Mouse (Mus musculus) adrenal gland, postnatal 25 days (tissue): ENCODE measurements at regions not wholly inside any gene's neighbourhood (a gene's known extent, or its start where the extent isn't known, plus 50 kb on each side); places are given as distances from the start of the nearest gene placed in this dataset.
A peak's percentile ranks its signal among the peaks of the same experiment; 100 is the strongest.

Experiments
- DNase-seq: peaks from one replicate; pipeline ENCODE4 v3.0.0; 2021; ENCODE audit warnings: mixed read lengths

DNA sequence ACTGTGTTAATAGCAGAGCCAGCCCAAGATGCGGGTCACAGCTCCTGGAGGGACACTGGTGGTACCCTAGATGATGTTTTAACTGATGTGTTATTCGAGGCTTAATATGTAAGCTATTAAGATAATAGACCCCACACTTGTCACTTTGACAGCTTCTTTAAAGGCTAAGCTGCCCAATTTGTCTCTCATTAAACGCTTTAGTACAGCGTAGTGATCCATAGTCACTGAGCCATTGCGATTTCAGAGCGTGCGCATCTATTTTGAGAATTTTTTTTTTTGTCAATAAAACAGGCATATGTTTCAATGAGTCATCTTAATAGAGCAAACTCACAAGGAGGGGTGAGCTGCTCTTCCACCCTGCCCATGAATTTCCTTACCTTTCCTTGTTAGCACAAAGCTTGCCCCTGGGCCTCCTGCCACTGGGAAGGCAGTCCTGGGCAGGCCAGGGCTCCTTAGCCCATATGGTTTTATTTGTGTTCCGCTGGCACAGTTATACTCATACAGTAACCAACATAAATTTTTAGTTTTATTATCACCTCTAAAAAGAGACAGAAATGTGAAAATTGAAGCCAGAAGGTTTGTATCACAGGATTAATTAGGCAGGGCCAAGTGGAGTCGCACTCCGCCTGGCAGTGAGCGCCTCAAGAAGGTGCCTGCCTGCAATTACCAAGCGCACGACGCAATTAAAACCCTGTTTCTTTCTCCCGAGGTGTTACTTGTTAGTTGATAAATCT is 294.3 kb downstream of the Etv1 start:
- DNase-seq, result no peak

DNA sequence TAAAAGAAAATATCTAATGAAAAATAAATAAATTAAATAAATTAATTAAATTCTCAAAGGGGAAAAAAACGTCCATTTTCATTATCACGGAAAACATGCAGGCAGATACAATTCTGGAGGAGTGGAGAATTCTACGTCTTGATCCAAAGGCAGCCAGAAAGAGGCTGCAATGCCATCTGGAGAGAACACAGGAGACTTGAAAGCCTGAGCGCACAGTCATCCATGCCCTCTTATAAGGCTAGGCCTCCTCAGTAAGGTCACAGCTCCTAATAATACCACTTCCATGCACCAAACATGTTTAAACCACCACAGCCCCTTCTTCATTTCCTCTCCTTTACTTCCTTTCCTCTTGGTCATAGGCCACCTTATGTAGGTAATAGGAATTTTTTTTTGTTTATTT is 307.1 kb downstream of the Etv1 start:
- no peak for DNase-seq

DNA sequence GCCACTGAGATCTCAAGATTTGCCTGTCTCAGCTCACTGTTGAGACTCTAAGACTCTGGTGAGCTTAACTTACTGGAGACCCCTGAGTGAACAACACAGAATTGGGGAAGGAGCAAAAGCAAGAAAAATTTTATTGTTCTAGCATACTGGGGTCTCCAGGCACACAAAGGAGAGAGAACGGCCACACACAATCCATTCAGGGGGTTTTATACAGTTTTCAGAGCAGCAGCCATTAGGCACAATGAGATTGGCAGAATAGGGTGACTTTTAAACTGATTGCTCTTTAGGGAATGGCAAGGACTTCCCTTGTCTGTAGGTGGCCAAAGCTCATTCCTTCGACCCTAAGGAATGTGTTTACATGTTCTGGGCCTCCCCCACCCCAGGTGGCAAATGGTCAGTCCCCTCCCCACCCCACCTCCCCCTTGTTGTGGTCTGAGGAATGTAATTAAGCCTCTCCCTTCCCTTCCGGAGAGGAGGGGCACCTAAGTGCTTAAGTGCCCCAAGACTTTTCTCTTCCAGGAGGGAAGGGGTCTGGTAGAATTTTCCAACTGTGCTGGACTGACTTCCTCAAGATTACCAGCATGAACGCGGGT is 315.6 kb downstream of the Etv1 start:
- no peak for DNase-seq

DNA sequence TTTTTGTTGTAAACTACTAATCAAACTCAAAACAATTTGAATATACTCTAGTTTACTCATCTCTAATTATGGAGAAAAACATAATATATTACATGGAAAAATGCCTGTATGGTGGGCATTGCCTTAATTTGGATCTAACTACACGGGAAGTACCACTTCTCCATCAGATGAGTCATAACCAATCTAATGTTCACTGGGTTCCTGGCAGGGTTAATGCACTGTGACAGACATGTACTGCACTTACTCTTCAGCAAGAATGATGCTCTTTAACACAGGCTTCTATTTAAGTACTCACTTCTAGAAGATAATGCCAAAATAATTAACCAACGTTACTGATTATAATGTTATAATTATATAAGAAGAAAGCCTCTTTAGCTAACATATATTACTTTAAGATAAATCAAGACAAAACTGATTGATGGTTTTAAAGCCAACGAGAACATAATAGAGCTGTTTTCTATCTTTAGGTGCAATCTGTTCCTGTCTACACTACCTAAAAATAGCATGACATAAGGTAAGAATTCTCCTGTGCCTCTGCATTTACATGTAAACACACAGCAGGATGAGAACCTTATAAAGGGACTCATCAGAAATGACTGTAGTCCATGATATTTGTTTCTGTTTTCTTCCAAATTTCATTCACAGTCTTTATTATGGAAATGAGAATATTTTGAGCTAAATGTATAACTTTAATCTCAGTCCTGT is 344.4 kb downstream of the Etv1 start:
- no peak for DNase-seq

DNA sequence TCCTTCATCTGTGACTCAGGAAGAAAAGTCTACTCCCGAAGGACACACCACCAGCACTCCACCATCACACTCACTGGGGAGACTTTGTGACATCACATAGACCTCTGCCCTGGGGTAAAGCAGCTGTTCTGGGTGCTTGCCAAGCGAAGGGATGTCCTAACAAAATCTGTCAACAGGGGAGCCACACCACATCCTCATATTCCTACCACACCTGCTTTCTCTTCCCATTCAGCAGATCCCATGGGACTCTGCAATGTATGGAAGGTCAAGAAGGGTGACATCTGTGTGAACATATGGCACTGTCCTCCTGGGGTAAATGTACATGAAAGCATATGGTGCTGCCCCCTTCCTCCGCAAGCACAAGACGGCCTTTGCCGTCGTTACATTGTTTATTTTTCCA is 375.5 kb downstream of the Etv1 start:
- DNase-seq, result no peak

DNA sequence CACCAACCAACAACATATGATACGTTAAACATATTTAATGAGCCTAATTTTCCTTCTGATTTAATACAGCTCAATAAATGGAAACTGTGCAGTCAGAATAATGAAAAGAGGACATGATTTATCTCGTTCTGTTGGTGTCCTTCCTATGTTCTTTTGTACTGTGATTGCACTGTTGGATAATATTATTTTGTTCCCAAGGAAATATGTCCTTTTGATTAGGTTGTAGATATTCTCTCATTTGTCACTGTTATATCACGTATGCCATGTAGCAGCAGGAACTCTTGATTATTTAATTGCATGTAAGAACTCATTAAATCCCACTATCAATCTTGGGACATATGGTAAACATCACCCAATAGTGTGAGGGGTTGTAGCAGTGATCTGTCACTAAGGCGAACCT is 397.8 kb downstream of the Etv1 start:
- DNase-seq, result no peak

DNA sequence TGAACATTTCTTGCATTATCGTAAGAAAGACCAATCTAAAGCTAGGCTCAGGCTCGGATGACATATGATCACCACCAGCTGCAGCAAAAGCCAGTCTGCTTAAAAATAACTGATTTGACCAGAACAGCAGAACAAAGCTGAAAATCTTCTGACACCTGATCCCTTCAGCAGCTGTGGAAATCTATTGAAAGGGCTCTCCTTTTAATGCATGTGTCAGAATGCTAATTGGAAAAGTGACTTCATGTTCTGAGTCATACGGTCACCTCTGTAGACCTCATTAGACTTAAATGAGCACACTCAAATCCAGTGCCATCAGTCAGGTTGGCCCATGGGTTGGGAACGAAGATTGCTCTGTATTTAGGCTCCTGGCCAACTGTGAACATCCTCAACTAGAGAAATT is 444.9 kb downstream of the Etv1 start:
- DNase-seq, result no peak

DNA sequence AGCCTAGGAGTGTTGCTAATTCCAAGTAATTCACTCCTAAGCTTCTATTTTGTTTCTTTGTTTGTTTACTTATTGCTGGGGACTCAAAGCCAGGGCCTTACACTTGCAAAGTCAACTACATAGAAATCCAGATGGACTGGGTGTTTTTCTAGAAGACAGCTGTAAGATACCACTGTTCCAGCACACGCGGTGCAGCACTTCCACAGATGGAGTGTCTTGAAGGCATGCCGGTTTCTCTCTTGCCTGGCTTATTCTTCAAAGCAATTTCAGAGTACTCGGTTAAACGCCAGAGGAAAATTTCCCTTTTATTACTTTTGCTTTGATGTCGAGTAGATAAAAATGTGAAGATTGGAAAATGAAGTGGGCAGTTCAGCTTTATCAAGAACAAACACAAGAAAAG is 477.4 kb downstream of the Etv1 start:
- no peak for DNase-seq

DNA sequence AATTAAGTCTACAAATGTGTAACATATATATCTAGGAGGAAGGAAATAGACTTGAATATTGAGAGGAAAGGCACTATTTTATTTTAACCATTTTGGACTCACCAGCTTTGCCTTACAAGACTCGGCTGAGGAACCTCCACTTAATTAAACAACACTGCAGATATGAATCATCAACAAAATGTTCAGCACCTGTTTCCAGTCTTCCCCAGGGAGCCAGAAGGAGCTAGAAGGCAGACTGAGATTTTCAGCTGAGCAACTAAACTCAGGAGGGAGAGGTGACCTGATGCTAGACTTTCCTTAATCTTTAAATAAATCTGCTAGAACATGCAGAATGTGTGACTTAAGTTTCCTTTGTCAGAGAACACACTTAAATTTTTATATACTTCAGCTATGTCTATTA is 478.4 kb downstream of the Etv1 start:
- DNase-seq, result no peak

DNA sequence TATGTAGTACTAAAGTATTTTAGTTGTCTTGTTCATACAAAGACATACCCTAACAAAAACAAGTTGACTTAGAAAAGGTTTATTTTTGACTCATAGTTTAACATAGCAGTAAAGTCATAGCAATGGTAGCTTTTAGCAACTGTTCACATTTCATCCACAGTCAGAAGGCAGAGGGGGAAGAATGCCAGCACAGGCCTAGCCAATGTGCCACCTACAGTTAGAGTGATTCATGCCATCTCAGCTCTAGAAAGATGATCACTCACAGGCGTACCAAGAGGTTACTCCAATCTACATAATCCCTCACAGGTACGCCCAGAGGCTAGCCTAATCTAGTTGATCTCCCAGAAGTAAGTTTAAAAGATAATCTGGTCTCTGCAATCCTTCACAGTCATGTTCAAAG is 510.5 kb downstream of the Etv1 start:
- DNase-seq, result no peak

DNA sequence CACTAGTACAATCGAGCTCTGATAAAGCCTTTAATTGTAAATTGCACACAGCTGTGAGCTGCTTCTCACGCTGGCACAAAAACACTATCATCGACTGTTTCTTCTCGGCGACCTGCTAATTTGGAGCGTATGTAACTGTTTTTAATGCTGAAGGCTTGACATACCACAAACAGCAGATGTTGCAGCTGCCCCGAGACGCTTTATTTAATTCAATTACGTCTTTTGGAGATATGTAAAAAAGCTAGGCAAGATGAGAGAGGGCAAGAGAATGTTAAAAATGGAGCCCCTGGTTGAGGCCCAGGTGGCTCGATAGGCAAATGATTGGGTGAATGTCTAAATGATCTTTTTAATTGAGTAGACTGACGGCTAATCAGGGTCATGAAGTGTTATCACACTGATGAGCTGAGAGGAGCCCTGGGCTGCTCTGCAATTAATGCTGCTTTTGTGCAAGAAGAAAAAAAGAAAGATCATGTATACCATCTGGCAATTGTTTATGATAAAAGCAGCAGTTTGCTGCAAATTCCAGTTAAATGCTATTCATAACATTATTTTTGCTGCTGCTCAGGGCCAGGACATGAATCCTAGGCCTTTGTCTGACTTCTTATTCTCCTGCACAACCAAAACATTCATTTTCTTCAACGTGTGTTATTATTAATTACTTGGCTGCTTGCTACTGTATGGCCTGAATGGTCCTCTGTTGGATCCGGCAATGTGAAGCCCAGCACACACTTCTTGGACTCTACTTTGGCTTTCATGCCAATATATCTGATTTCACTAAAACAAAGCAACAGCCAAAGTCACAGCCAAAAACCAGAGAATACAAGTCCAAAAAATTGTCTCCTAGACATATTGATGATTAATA is 522.4 kb downstream of the Etv1 start:
- DNase-seq, result no peak

DNA sequence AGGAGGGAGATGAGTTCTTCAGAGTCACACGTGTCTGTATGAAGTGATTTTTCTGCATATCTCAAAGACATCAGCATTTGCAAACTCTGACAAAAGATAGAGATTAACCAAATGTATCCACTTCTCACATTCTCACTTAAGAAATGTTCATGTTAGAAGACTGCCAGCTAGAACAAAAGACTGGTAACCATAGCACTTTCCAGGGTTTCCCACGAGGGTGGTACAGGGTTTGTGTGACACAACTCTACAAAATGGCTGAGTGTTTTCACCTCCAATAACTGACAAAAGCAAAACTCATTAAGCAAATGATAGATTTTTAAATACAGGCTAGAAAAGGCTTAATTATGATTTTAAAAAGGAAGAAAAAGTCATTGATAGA is 523.0 kb downstream of the Etv1 start:
- DNase-seq, result no peak

DNA sequence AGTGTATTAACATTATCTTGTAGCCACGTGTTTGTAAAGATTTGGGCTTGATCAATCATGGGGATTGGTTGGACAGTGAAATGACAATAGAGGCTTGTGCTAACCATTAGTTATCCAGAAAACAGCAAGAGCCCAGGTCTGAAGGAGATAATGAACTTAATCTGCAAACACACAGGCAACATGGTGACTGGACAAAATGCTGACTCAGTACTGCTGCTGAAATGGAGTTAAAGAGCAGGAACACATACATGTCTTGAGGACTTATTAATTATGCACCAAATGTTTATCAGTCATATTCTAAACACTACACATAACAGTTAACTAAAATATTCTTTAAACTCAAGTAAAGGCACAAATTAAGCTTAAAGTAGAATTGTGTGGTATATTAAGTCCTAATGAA is 528.6 kb downstream of the Etv1 start:
- no peak for DNase-seq

DNA sequence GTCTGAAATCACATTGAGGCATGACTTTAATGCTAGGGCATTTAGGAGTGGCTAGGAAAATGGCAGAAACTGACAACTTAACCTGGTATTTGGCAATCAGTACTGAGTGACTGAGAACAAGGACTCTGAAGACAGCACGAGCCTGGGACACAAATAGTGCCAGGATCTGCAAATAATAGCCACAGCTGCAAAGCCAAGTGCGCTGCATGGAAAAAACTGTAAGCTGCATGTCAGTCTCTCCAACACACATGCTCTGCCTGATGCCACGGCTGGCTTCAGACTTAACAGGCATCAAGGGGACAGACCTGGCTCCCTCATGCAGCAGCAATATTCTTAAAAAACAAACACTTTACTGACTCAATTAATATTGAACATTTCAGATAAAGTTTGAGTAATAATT is 530.7 kb downstream of the Etv1 start:
- no peak for DNase-seq

DNA sequence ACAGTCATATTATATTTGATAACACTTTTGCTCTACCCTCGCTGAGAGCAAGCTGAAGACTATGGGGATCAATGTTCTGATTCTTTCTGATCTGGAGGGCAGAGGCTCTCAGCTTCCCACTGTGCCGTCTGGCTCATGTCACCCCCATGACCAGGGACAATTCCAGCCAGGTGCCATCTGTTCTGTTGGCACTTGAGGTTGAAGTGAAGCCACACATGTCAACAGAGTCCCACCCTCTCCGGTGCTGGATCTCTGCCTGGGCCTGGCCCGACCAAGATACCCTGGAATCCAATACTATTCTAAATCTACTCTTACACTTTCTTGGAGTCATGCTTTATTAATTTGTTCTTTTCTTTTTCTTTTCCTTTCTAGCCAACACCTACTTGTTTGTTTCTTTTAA is 538.0 kb downstream of the Etv1 start:
- peak; percentile 21 for DNase-seq

DNA sequence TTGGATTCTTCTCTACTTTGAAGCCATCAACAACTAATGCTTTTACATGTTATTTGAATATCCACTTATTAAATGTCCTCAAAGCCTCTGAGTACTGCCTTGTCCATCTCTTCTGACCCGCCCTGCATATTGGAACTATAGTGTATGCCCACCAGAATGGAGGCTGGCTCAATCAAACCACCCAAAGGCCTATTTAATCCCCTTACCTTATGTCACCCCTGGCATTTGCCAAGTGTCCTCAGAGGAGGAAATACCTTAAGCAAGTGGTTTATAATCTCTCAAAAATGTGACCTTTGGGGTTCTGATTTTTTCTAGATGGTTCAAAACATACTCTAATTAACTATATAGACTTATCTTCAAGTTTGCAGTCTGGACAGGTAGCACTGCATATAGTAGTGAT is 542.3 kb downstream of the Etv1 start:
- DNase-seq, result no peak

DNA sequence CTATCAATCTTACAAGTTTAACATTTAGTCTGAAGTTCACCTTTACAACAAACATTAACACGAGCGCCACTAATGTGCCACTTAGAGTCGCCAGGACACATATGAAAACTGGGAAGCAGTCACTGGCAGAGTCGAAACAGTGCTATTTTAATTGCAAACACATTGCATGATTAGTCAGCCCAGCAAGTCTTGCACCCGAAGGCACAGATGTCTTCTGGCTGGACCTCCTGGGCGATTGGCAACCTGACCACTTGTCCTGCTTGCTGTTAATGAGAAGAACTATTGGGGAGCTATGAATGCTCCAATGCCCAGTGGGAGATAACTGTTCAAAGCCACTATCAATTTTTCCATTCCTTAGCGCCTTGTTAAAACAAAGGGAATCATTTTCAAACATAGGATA is 547.0 kb downstream of the Etv1 start:
- DNase-seq, result no peak

DNA sequence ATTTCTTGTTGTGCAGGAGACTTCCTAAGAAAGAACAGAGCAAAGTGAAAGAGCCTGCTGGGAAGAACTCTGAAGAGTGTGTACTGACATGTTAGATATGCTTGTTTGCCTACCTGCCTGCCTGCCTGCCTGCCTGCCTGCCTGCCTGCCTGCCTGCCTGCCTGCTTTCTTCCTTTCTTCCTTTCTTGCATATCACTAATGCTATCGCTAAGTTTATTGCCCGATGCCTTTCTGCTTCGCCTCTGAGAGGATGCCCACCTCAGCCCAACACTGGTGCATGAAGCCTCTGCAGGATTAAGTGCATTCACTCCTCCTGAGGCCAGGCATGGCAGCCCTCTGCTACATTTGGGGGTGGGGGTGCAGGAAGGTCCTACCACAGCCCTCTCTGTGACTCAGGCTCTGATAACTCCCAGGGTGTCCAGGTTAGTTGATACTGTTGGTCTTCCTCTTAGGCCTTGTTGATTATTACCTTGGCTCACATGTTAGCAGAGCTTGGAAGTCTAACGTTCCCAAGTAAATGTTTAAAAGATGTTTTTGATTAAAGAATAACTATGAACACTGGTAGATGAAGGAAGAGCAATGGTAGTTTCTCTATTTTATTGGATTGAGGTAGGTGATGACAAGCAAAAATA is 547.6 kb downstream of the Etv1 start:
- no peak for DNase-seq

DNA sequence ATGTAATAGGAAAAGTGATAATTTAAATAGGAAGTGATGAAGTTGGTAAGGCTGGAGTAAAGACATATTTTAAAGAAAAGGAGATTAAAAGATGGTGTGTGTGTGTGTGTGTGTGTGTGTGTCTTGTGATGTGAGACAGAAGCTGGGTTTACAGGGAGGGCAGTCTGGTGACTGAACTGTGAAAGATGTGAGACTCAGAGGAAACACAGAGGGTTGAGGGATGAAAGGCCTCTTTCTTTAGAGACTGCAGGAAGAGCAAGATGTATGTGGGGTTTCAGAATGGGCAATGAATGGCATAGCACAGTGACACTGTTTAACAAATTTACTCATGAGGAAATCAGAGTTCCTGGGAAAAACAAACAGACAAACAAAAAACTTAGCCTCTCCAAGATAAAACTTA is 549.2 kb downstream of the Etv1 start:
- no peak for DNase-seq

DNA sequence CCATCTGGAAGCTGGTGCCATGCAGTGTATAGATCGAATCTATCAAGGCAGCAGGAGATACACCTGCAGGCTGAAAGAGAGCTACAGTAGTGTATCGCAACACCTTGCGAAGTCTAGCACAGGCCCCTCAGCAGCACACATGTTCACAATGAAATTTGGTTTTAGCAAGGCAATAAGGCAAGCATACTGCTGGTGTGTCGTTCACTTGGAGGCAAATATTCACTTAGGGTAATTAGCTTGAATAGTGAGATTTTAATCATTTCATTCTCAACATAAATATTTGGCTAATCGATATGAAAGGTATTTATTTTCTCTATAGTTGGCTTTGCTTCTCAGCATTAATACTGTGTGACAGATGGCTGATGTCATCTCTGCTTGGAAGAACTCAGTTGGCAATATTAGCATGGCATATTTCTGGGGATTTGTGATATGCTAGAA is 559.9 kb downstream of the Etv1 start:
- no peak for DNase-seq

DNA sequence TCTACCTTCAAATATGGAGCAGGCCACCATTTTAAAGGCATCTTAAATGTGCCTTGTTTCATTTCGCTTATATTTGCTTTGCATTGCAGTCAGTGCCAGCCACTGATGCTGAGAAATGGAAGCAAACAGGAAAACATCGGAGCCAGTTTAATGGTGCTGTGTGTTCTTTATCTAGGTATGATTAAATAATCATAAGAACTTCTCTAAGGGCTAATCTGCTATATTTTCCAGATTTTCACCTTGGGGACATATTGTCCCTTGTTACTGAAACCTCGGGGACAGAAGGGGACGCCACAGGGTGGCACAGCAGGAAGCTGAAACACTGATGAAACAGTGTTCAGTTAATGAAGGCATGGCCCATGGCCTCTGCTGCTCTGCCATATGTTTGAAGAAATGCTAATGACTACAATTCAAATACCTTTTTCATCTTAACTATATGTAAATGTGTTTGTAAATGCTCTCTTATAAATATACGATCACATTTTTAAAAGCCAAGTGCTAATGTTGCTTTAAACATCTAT is 562.6 kb downstream of the Etv1 start:
- peak; percentile 14 for DNase-seq

DNA sequence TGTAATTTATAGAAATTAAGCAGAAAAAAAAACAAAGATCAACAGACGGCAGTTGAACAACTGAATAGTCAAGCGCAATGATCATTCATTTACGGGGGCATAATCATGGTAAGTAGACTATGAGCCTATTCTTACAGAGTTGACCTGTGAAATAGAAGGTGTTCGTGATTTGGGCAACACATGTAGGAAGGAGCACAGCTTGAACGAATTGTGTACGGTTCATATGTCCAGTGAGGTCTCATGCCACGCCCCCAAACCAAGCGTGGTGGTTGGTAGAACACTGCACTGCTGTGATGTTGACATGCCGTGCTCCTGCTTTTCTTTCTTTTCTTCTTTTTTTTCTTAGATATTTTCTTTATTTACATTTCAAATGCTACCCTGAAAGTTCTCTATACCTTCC is 563.1 kb downstream of the Etv1 start:
- no peak for DNase-seq
